Mouse (Mus musculus) bone marrow, adult 2 months (tissue): ENCODE results near the gene Stk24.

Source experiments
- CTCF ChIP-seq: fragments of 200-500 bp; IDR thresholded peaks from 2 replicates; pipeline ENCODE4 v1.5.1; 2011; ENCODE audit warnings: low read length, control low read depth; ENCODE audit not compliant: control insufficient read depth, insufficient read depth
- POLR2A ChIP-seq: fragments of 200-500 bp; IDR thresholded peaks from 2 replicates; pipeline ENCODE4 v1.6.1; 2011; ENCODE audit warnings: low read depth, mild to moderate bottlenecking, control low read depth, low read length, borderline replicate concordance; ENCODE audit not compliant: control insufficient read depth

- TF ChIP-seq CTCF (no peak), POLR2A (no peak)
Measured at GRCm38 (mm10) chr14:121259332-121259731, 120.5 kb downstream of the Stk24 start.
